Mouse (Mus musculus) cerebellum, postnatal 10 days (tissue): Measurements from ENCODE around the gene Gm12216.
A peak's percentile ranks its signal among the peaks of the same experiment; 100 is the strongest.

Experiments used
- DNase-seq, 2 experiments: peaks; one replicate each; pipeline ENCODE4 v3.0.0; 2021; ENCODE audit warnings: mixed read lengths in 2 of 2

Gm12216 gene

DNA sequence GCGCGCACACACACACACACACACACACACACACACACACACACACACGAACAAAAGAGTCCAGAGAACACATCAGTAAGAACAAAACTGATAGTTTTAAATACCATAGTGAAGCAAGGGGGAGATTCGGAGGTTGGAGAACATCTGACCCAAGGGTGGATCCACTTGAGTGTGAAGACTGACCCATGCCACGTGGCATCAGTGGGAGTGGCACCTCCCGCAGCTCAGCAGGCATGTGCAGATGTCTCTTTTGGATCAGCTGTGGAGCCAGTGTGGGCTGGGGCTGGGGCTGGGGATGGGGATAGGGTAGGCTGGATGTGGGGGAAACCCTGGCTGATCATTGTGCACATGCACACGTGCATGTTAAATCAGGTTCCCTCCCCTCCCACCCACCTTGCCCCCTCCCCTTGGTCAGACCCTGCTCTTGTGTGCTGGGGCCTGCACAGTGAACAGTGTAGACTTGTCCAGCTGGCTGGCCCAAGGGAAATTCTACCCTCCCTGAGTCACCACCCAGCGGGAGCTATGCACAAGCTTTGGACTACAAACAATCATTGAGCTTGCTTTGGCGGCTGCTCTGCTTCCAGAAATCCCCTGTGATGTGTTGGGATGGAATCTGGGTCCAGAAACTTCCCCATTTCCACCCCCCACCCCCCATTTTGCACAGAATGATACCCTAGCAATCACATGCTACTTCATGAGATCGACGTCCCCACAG is 37.7 kb downstream of the Gm12216 start:
- no peak for DNase-seq

- DNase-seq: peak in 1 of 2 experiments; percentile 29
These were observed 38.4 kb downstream of the Gm12216 start for GRCm38 (mm10) chr11:53820516-53821170.

DNA sequence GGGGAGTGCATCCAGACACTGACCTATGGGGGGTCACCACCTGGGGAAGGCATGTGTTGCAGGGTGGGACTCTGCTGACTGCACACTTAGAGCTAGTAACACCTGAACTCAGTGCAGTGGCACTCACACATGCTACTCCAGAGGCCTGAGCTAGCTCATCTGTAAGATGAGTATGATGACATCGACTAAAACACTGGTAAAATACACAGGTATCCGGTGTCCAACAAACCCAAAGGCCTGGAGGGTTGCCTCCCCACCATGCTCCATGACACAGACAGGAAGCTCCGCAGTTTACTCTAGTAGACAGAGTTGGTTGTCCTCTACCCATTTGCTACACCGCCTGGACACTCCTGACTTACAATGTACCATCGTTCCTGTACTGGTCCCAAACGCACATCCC is 39.5 kb downstream of the Gm12216 start:
- no peak for DNase-seq

DNA sequence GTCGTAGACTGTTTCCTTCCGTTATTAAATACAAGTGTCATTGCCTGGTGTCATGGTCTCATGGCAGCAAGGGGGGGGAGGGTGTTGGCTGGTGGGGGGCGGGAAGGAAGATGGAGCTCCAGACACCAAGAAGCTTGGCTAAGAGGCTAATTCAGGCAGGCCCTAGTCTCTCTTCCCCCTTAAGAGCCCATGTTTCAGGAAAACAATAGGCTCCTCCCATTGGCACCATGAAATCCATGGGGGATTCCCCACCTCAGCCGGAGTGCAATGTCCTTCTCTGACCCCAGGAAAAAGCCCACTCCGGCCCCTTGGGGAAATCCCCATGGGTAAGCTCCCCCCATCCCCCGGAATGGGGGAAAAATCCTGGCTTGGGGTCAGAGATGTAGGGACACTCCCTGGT is 40.3 kb downstream of the Gm12216 start:
- no peak for DNase-seq

GRCm38 (mm10) chr11:53816841-53817375 is 42.1 kb downstream of the Gm12216 start:
- peak; percentile 36 for DNase-seq

GRCm38 (mm10) chr11:53814810-53815209 is 44.2 kb downstream of the Gm12216 start:
- DNase-seq: no peak

DNA sequence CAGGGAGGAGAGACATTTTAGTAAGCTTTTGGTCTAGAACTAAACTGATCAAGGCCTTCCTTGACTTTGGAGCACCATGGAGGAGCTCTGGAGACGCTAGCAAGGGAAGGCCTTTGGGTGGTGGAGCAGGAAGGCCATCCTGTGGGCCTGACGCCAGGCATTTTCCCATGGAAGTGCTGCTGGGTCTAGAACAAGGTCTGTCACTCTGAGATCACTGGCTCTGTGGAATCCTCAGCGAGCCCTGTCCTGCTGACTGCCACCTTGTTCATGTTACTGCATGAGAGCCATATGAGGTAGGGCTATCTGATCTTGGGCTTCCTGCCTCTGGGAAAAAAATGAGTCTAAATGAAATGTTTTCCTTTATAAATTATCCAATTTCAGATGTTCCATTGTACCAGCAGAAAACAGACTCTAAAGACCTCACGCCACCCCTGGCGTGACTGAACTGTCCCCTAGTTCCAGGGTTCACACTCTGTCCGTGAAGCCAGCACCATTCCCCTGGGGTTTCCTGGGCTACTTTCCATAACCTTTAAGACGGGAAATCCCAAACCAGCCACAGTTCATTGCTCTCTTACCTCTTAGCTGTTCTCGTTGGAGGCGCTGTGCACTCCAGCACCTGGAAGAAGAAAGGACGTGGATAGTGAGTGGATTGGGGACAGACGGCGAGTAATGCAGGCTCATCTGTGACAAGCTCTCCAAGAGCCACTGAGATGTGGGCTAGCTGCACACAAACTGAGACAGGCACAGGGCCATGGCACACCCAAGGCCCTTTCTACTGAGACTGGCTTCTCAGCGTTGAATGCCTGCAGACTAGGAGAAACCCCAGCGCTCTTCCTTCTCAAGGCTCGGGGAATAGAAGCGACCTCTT is 45.8 kb downstream of the Gm12216 start:
- DNase-seq: no peak

DNA sequence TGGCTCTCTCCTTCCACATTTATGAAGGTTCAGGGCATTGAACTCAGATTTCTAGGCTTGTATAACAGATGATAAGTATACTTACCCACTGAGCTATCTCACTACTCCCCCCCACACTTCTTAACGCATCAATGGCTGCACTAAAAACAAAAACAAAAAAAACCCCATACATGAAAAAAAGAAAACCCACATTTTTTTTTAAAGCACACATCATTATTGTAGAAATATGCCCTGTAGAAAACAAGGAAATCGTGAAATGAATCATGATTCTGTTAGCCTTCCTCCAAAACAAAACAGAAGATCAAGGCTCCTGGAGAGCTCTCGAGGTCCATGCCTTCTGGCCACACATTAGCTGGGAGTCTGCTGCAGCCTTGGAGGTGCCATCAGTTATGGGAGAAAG is 47.7 kb downstream of the Gm12216 start:
- DNase-seq: no peak

- no peak for DNase-seq
These were observed 48.3 kb downstream of the Gm12216 start for GRCm38 (mm10) chr11:53810749-53811148.

DNA sequence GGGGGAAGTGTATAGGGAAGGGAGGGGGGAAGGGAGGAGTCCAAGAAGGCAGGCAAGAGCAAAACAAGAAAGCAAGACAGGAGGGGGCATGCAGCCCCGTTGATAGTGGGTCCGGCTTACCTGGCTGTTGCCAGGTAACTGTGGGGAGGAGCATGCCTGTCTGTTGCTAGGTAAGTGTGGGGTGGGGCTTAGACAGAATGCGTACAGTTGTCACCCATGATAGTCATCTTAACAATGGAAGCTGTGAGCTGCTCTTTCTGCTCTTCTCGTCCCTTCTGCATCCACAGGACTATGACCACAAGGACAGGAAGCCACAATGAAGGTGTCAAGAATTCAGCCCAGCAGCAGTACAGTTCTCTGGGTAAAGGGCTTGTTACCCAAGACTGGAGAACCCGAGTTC is 48.9 kb downstream of the Gm12216 start:
- no peak for DNase-seq

DNA sequence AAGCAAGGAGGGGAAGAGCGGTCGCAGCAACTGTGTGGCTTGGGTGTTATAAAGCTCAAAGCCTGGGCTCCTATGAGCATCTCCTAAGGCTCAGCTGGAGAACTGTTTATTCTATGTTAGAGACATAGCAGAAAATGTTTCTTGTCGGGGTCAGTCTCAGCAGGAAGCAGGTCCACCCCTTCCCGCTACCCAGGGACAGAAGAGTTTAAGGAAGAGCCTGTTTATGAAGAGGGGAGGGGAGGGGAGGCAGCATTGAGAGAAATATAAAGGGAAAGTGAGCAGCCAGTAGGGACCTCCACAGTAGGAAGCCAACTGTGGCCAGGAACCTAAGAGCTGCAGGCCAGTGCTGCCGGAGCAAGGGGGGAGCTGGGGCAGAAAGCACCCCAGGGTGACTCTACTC is 49.7 kb downstream of the Gm12216 start:
- DNase-seq: no peak

DNA sequence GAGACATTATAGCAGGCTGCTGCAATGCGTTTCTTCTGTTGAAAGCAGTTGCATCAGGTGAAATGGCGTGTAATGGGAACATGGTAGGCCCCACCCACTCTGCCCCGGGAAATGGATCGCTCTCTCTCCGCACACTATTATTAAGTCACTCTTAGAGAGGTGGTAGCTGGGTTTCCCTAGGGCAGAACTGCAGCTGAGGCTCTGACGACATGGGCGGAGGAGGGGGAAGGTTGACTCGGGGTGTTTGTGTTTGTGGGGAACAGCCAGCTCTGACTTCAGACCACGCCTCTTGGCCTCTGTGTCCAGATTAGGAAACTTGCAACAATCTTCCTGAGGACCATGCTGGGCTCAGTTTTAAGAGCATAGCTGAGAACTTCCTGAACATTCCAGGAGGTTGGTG is 53.3 kb downstream of the Gm12216 start:
- no peak for DNase-seq

DNA sequence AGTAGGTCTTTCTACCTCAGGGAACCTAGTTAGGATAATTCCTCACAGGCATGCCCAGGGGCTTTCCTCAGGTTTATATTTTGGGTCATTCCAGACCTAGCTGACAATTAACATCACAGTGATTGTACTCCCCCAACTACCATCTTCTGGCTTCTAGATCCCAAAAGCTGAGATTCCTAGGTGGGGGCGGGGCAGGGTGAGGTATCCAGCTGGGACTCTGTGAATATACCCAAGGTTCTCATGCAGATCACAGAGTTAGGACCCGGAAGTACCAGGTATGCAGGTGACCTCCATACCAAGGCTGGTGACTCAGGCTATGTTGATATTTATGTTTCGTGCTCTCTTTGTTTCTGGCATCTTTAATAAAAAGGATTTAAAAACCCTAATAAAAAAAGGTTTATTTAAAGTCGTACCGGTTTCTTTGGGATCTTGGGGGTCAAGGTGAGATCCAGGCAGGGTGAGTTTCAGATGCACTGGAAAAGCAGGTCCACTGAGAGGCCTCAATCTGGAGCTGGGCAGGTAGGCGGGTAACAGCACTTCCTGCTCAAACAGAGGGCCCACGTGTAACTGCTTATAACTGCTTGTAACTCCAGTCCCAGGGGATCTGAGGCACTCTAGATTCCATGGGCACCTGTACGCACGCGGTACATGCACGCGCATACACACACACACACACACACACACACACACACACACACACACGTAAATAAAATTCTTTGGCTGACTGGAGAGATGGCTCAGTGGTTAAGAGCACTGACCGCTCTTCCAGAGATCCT is 54.3 kb downstream of the Gm12216 start:
- DNase-seq: no peak

DNA sequence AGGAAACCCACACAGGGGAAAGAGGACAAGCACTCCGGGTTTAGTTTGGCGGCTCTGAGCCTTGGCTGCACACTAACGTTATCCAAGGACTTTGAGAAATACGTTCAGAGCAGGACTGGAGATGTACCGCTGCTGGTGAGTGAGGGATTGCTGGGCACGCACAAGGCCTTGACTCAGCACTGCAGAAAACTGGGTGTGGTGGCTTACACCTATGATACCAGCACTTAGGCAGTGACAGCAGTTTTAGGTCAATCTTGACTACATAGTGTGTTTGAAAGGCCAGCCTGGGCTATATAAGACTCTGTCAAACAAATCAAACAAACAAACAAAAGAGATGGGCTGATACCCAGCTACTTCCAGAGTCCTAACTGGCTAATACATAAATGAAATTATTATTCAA is 55.6 kb downstream of the Gm12216 start:
- DNase-seq: no peak

GRCm38 (mm10) chr11:53803093-53803492 is 56.0 kb downstream of the Gm12216 start:
- DNase-seq: no peak

- no peak for DNase-seq
These were observed 58.1 kb downstream of the Gm12216 start for GRCm38 (mm10) chr11:53800975-53801374.

DNA sequence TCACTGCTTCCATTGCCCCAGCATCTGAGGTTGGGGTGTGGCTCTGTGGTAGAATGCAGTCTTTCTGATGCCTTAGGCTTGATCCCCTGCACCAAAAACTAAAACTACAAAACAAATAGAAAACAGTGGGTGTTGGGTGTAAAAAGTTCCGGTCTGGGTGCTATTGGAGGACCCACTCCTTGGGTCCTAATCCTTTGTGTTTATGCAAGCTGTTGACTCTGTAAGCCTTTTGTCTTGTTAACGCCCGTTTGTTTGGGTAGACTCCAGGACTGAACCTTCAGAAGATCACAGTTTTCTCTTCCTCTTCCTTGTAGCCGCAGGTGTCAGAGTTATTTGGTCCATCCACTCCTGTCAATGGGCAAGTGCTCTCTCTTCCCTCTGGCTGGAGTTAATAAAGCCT is 59.0 kb downstream of the Gm12216 start:
- no peak for DNase-seq

GRCm38 (mm10) chr11:53798041-53798711 is 60.9 kb downstream of the Gm12216 start:
- peak; percentile 46 to 60 for DNase-seq

DNA sequence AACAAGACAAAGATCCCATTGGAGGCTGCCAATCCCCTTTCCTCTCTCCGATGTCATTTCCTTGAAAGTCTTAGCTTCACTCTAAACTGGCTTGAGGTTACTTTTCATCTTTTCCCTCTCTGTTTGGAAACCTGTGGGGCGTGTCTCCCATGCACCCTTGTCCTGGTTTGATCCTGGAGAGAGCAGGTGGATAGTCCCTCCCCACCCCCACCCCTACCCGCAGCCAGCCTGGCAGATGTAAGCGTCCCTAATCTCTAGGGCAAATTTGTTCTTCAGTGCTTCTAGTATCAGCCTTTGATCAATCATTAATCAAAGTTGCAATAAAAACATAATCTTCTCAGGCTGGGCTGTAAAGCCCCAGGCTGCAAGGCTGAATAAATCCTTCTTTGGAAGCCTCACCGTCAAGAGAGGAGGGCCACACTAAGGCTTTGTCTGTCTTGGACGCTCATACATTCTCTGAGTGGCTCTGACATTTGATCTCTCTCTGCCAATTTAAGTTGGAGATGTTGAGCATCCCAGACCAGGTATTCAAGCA is 61.6 kb downstream of the Gm12216 start:
- no peak for DNase-seq

DNA sequence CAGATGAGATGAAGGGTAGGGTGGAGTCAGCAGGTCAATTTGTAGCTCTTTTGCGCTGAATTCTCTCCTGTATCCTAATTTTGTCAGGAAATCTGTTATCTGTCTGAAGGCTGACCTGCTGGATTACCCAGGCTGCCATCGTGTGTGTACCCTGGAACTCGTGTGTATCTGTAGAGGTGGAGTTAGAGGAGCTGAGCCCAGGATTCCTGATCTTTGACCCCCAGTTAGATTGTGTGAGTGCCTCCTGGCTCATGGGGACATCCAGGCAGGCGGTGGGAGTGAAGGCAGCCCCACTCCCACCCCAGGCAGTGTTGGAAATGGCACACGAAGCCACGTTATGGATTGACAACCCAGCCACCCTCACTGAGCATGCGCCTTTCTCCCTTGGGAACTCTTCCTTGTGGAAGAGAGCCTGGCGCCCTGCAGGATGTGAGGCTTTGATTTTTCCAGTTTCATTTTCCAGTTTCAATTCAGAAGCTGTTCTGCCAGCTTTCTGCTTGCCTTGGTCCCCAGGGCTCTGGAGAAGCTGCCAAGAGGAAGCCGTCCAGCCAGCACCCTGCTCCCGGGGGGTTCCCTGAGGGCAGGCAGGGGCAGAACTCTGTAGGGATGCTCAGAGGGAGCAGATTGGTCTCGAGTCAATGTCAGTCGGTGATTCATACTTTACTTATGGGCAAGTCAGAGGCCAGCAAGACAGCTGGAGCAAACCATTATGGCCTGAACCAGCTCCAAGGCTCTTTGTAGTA is 62.5 kb downstream of the Gm12216 start:
- peak in 1 of 2 experiments; percentile 44 for DNase-seq

- DNase-seq: no peak
These were observed 63.2 kb downstream of the Gm12216 start for GRCm38 (mm10) chr11:53795813-53796212.
